9 mouse cellular contexts compared by ENCODE assay signal in the genomic region with DNA sequence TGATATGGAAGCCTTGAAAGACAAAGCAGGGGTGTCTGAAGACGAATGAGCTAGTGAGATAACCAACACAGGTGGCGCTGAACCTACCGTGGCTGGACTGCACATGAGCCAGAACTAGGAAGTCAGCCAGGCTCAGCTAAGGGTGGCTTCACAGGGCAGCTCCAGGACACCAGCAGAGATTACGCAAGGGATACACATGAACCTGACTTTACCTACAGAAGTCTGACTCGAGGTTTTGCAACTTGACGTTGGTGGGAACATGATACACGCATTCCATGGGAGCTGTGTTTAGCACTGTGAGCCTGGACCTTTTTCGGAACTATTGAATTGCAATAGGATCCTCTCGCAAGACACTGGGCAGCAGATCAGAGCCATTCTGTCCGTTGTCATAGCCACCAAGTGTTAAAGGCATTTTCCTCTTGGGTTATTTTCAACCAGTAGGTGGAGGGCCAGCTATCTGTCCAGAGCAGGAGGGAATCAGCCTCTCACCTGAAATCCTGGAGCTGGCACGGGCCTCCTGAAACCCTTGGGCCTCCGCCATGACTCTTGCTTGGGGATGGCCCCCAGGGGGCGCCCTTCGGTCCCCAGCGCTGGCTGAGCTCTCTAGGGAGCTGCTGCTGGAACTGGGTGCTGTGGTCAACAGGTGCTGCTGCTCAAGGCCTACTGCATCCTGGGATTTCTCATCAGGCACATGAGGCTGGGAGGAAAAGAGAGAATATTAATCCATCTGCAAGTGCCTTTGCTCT. TPM values are rescaled to one million over a fixed set of nuclear protein-coding genes. Genes with fewer than 3 reads are reported as not detected.
A peak's percentile ranks its signal among the peaks of the same experiment; 100 is the strongest.
DNase-seq lines count a peak whose midpoint lies in the region; ATAC-seq and TF ChIP-seq lines count a peak whose summit lies in the region.
"Had no signal": no experiment of that assay in that cellular context is flagged by ENCODE, and none has a peak within 500 bp of the region (broad histone marks: within the 10 kb centered on the region; RNA-seq: fewer than 3 reads in every experiment).

No protein-coding gene starts in this region.

- no peak overlapping the region for H3K27ac ChIP-seq in midbrain, embryonic 11.5 days (ENCODE audit: low read depth, low read length)
- no peak overlapping the region for H3K27ac ChIP-seq in midbrain, embryonic 15.5 days
- no peak overlapping the region for H3K27ac ChIP-seq in embryonic facial prominence, embryonic 10.5 days (replicated peaks)
- H3K27ac ChIP-seq in lung, postnatal 0 days (ENCODE audit: low read length), result no peak overlapping the region
- H3K27ac ChIP-seq in hindbrain, embryonic 16.5 days (ENCODE audit: low read depth, low read length), result no peak overlapping the region
- H3K27ac ChIP-seq: embryonic facial prominence, embryonic 13.5 days had no signal

- H3K9ac ChIP-seq in midbrain, embryonic 11.5 days (ENCODE audit: low read length), result no peak overlapping the region
- no peak overlapping the region for H3K9ac ChIP-seq in midbrain, embryonic 15.5 days
- H3K9ac ChIP-seq in lung, postnatal 0 days (replicated peaks; ENCODE audit: low read depth), result no peak overlapping the region
- no peak overlapping the region for H3K9ac ChIP-seq in hindbrain, embryonic 16.5 days (ENCODE audit: low read depth, low read length)
- H3K9ac ChIP-seq: embryonic facial prominence, embryonic 13.5 days had no signal

- no peaks in the 10 kb centered on the region for H3K27me3 ChIP-seq in midbrain, embryonic 11.5 days (ENCODE audit: control insufficient read depth, insufficient read depth, low read length)
- no peaks in the 10 kb centered on the region for H3K27me3 ChIP-seq in midbrain, embryonic 15.5 days (replicated peaks)
- no peaks in the 10 kb centered on the region for H3K27me3 ChIP-seq in embryonic facial prominence, embryonic 10.5 days (replicated peaks; ENCODE audit: low read depth, poor library complexity, severe bottlenecking)
- H3K27me3 ChIP-seq in lung, postnatal 0 days (replicated peaks; ENCODE audit: insufficient read depth, low read length), result no peaks in the 10 kb centered on the region
- no peaks in the 10 kb centered on the region for H3K27me3 ChIP-seq in hindbrain, embryonic 16.5 days (replicated peaks; ENCODE audit: control insufficient read depth, insufficient read depth, low read length)
- H3K27me3 ChIP-seq: embryonic facial prominence, embryonic 13.5 days had no signal

- ATAC-seq in midbrain, embryonic 11.5 days (ENCODE audit: low FRiP score), result no peak
- ATAC-seq in midbrain, embryonic 15.5 days (replicated peaks), result no peak
- no peak for ATAC-seq in lung, postnatal 0 days
- ATAC-seq in hindbrain, embryonic 16.5 days, result no peak

- H3K4me2 ChIP-seq in midbrain, embryonic 11.5 days, result no peak overlapping the region
- no peak overlapping the region for H3K4me2 ChIP-seq in midbrain, embryonic 15.5 days
- no peak overlapping the region for H3K4me2 ChIP-seq in lung, postnatal 0 days (replicated peaks; ENCODE audit: low read depth, low read length)
- no peak overlapping the region for H3K4me2 ChIP-seq in hindbrain, embryonic 16.5 days (ENCODE audit: low read length)
- H3K4me2 ChIP-seq: embryonic facial prominence, embryonic 13.5 days had no signal

- H3K4me1 ChIP-seq in midbrain, embryonic 11.5 days (ENCODE audit: control insufficient read depth, insufficient read depth, low read length), result no peaks in the 10 kb centered on the region
- H3K4me1 ChIP-seq in midbrain, embryonic 15.5 days, result peaks cover 8% of the 10 kb centered on the region; the same call in 1 of the 2 replicates
- H3K4me1 ChIP-seq in embryonic facial prominence, embryonic 10.5 days, result peaks cover 10% of the 10 kb centered on the region
- H3K4me1 ChIP-seq in lung, postnatal 0 days (ENCODE audit: insufficient read depth, low read depth, low read length), result no peaks in the 10 kb centered on the region
- H3K4me1 ChIP-seq in hindbrain, embryonic 16.5 days (ENCODE audit: control insufficient read depth, insufficient read depth, low read depth, low read length), result peaks cover 6% of the 10 kb centered on the region
- H3K4me1 ChIP-seq: embryonic facial prominence, embryonic 13.5 days had no signal

- 66% methylated on average over 15 of the region's 15 CpGs for WGBS in midbrain, embryonic 11.5 days
- 65% methylated on average over 15 of the region's 15 CpGs for WGBS in midbrain, embryonic 15.5 days
- 68% methylated on average over 15 of the region's 15 CpGs for WGBS in embryonic facial prominence, embryonic 10.5 days
- WGBS in lung, postnatal 0 days, result 58% methylated on average over 15 of the region's 15 CpGs
- 68% methylated on average over 15 of the region's 15 CpGs for WGBS in hindbrain, embryonic 16.5 days

- H3K9me3 ChIP-seq in midbrain, embryonic 11.5 days (ENCODE audit: control insufficient read depth, low read length), result no peaks in the 10 kb centered on the region
- H3K9me3 ChIP-seq in midbrain, embryonic 15.5 days, result no peaks in the 10 kb centered on the region
- H3K9me3 ChIP-seq in embryonic facial prominence, embryonic 10.5 days, result no peaks in the 10 kb centered on the region
- H3K9me3 ChIP-seq in lung, postnatal 0 days (ENCODE audit: low read length), result no peaks in the 10 kb centered on the region
- no peaks in the 10 kb centered on the region for H3K9me3 ChIP-seq in hindbrain, embryonic 16.5 days (ENCODE audit: control insufficient read depth, low read length)
- H3K9me3 ChIP-seq: embryonic facial prominence, embryonic 13.5 days had no signal

- peak; percentile 56 for DNase-seq in adrenal gland, adult 2 months
- DNase-seq in adrenal gland, postnatal 4 days (ENCODE audit: low spot score in 2 of 2), result no peak
- peak; percentile 77 for DNase-seq in midbrain, embryonic 11.5 days (ENCODE audit: low spot score, missing footprints)
- DNase-seq in embryonic facial prominence, embryonic 10.5 days (ENCODE audit: low spot score), result peak; percentile 21
- peak; percentile 44 for DNase-seq in lung, postnatal 0 days (ENCODE audit: low spot score)
- peak; percentile 72 for DNase-seq in thymus, postnatal 25 days

- no peak for TF ChIP-seq EP300 in lung, postnatal 0 days (IDR thresholded peaks at IDR 0.05)

- H3K4me3 ChIP-seq in midbrain, embryonic 11.5 days (ENCODE audit: low read depth, low read length), result no peak overlapping the region
- no peak overlapping the region for H3K4me3 ChIP-seq in midbrain, embryonic 15.5 days
- no peak overlapping the region for H3K4me3 ChIP-seq in embryonic facial prominence, embryonic 10.5 days
- no peak overlapping the region for H3K4me3 ChIP-seq in lung, postnatal 0 days (ENCODE audit: low read depth, low read length)
- H3K4me3 ChIP-seq in hindbrain, embryonic 16.5 days (ENCODE audit: low read length), result no peak overlapping the region
- H3K4me3 ChIP-seq: embryonic facial prominence, embryonic 13.5 days had no signal

- no peaks in the 10 kb centered on the region for H3K36me3 ChIP-seq in midbrain, embryonic 11.5 days (ENCODE audit: control insufficient read depth, insufficient read depth, low read length)
- no peaks in the 10 kb centered on the region for H3K36me3 ChIP-seq in midbrain, embryonic 15.5 days (replicated peaks)
- H3K36me3 ChIP-seq in embryonic facial prominence, embryonic 10.5 days (replicated peaks), result no peaks in the 10 kb centered on the region
- H3K36me3 ChIP-seq in lung, postnatal 0 days (ENCODE audit: insufficient read depth, low read length), result no peaks in the 10 kb centered on the region
- H3K36me3 ChIP-seq in hindbrain, embryonic 16.5 days (ENCODE audit: control insufficient read depth, insufficient read depth, low read length), result no peaks in the 10 kb centered on the region
- H3K36me3 ChIP-seq: embryonic facial prominence, embryonic 13.5 days had no signal

- peak; percentile 69 for TF ChIP-seq CTCF in lung, postnatal 0 days (IDR thresholded peaks at IDR 0.05)

RNA-seq across cellular contexts. Expression of a gene that starts 24.6 kb away (rescaled TPM):
- 10 to 100 TPM; 49.7 to 56.2 TPM for total RNA-seq in adrenal gland, adult 2 months (2021)
- 10.2 and 13.3 TPM in 2 replicates for polyA plus RNA-seq in adrenal gland, adult 2 months (2012; rRNA removed)
- 10 to 100 TPM; 58.4 to 59.0 TPM for total RNA-seq in adrenal gland, postnatal 4 days (2021)
- polyA plus RNA-seq in midbrain, embryonic 11.5 days (2014; fragmentation: Nextera tagmentation; extraction: Ambion mirVana), result 8.2 and 8.7 TPM in 2 replicates
- 9.6 and 11.1 TPM in 2 replicates for polyA plus RNA-seq in midbrain, embryonic 15.5 days (2015; fragmentation: Nextera tagmentation; extraction: Ambion mirVana)
- polyA plus RNA-seq in embryonic facial prominence, embryonic 10.5 days (2016; fragmentation: Nextera tagmentation; extraction: Ambion mirVana), result 4.5 and 5.2 TPM in 2 replicates
- polyA plus RNA-seq in lung, postnatal 0 days (2015; fragmentation: Nextera tagmentation; extraction: Ambion mirVana), result 10.3 and 12.8 TPM in 2 replicates
- polyA plus RNA-seq in hindbrain, embryonic 16.5 days (2015; fragmentation: Nextera tagmentation; extraction: Ambion mirVana), result 11.4 and 11.9 TPM in 2 replicates

RNA-seq across cellular contexts. Expression of a gene that starts 27.3 kb away (rescaled TPM):
- 10 to 100 TPM in 1 of 2 experiments, 1 to 10 TPM in 1; 6.9 to 10.6 TPM for total RNA-seq in adrenal gland, adult 2 months (2021)
- 13.2 and 14.7 TPM in 2 replicates for polyA plus RNA-seq in adrenal gland, adult 2 months (2012; rRNA removed)
- 1 to 10 TPM; 7.8 to 9.1 TPM for total RNA-seq in adrenal gland, postnatal 4 days (2021)
- 1.9 and 2.4 TPM in 2 replicates for polyA plus RNA-seq in midbrain, embryonic 11.5 days (2014; fragmentation: Nextera tagmentation; extraction: Ambion mirVana)
- 3.1 and 4.3 TPM in 2 replicates for polyA plus RNA-seq in midbrain, embryonic 15.5 days (2015; fragmentation: Nextera tagmentation; extraction: Ambion mirVana)
- 1.6 and 1.9 TPM in 2 replicates for polyA plus RNA-seq in embryonic facial prominence, embryonic 10.5 days (2016; fragmentation: Nextera tagmentation; extraction: Ambion mirVana)
- 8.4 and 9.1 TPM in 2 replicates for polyA plus RNA-seq in lung, postnatal 0 days (2015; fragmentation: Nextera tagmentation; extraction: Ambion mirVana)
- polyA plus RNA-seq in hindbrain, embryonic 16.5 days (2015; fragmentation: Nextera tagmentation; extraction: Ambion mirVana), result 3.9 and 4.3 TPM in 2 replicates

Comparison
In these comparisons a context has a peak if more than half of its experiments do, and no peak if none do; other contexts are left out.
1. DNase-seq: peak in adrenal gland, adult 2 months (single experiment), midbrain, embryonic 11.5 days (single experiment), embryonic facial prominence, embryonic 10.5 days (single experiment), lung, postnatal 0 days (single experiment) and thymus, postnatal 25 days (single experiment); none in adrenal gland, postnatal 4 days (0 of 2).